Mouse (Mus musculus) fat pad, adult 2 months (tissue): ENCODE results near the gene Mgat1.
"Not testable (repeated sequence)": the region's sequence is repeated elsewhere in the genome, so short reads cannot be mapped to it uniquely, and the experiment has no call there.

Source experiments
- DNase-seq: peaks from one replicate; pipeline ENCODE4 v3.0.0-alpha.2; 2011; ENCODE audit warnings: low read depth, low spot score; ENCODE audit errors: extremely low read depth

Mgat1 gene

DNA sequence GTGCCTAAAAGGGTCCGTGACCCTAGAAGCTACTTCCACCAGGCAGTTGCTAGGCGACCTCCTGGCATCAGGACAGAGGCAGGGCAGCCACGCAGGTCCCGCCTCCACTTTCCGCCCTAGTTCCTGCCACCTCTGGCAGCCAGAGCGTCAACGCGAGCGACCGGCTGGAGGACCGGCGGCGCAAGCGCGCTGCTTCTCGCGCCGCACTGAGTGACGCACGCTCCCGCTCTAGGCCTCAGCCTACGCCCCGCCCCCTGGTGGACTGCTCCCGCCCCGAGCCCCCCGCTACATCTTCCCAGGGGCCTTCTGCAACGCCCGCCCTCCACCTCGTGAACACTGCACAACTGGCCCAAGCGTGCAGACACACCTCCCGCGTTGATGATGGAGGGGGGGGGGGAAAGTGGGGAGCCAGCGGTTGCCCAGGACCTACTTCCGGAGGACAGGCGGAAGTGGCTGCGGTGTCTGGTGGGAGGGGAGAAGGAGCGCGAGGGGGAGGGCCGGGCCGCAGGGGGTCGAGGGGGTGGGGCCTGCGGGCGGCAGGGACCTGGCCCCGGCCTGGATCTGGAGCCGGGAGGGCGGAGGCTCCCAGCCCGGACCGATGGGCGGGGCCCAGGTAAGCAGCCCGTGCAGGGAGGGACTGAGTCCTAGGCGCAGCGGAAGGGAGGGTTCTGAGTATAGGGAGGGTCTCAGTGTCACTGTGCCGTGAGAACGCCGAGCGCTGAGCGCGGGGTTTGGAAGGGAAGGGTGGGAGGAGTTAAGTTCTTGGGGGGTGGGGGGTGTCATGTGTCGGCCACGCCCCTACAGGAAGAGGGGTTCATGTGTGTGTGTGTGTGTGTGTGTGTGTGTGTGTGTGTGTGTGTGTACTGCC, at the start of gene Mgat1:
Gene Mgat1, plus strand, starts transcription at position 465 of the 868 bp plus-strand sequence.
- no peak for DNase-seq

DNA sequence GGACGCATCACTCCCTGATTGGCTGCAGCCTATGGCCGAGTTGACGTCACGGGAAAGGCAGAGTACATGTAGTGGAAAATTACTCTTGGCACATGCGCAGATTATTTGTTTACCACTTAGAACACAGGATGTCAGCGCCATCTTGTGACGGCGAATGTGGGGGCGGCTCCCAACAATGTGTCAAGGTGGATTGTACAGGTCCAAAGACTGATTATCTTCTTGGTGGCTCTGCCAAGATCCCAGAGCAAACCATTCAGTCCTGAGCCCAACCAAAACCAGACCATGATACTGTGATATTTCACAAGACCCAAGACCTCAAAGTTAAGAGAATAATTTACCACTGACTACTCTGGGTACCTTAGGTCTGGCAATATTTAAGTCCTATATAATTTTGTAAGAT, 49.2 kb upstream of the Mgat1 start:
- DNase-seq, result not testable (repeated sequence)

DNA sequence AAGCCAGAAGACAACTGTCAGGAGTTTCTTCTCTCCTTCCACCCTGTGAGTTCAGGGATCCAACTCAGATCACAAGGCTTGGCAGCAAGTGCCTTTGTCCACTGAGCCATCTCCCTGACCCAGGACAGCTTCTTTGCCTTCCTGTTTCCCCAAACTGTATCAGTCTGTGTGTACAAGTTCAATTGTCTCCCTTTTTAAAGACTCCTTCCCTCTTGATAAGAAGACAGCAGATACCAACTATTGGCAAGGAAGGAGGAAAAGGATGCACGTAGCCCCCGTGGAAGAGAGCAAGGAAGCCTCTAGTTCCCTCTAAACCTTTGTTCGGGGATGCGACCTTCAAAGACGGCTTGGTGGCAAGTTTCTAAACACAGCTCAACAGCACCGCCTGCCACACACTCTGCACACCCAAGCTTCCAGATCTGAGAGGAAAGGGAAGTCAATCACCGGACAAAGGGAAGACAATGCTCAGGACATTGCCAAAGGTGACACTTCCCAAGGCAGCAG, 48.1 kb upstream of the Mgat1 start:
- no peak for DNase-seq

DNA sequence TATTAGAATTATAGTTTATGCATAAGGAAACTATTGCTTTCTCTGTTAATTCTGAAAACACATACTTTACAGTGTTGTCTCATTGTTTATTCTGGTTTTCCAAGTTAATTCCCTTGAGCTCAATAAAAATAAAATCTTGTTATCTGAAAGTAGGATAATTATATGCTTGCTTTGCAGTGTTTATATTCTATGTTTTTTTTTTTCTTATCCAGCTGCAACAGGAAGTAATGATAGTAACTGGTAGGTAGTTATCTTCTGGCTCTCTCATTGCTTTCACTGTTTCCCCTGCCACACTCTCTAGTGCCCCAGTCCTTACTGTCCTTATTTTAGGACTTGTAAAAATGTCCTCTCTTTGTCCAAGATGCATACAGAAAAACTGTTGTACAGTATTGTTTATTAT, 43.3 kb upstream of the Mgat1 start:
- DNase-seq, result no peak

DNA sequence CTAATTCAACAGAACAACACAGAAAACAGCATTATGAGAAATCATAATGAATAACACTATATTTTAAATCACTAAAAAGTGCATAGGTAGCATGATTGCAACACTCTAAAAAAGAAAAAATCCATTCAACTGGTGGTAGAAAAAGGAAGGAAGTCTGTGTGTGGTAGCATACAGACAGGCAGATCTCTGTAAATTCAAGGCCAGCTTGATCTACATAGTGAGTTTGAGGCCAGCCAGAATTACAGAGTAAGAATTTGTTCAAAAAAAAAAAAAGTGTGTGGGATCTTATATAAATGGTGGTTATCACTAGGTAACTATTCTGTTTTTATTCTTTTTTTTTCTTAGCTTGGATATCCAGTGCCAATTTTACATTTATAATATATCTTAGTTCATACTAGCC, 42.8 kb upstream of the Mgat1 start:
- no peak for DNase-seq

- no peak for DNase-seq
Measured at GRCm38 (mm10) chr11:49202071-49202470, 41.9 kb upstream of the Mgat1 start.

DNA sequence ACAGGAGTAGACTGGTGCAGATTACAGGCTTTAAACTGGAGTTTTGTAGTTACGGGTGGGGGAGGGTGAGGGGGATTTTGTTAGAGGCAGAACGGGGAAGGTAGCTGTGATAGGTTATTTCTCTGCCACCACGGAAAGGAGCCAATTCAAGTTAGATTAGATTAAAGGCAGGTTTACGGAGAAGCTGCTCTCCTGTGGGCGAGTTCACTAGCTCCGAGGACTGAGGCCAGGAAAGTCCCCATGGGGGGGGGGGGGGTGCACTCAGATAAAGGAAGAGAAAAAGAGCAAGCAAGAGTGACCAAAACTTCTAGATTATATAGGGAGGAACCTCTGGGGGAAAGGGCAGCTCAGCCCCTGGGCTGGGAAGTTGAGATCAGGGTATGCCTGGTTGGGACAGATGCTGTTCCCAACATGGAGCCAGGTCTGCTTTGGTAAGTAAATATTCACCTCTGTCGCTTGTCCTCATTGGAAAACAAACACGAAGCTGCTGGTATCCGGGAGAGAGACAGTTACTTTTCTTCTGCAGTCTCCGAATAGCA, 41.4 kb upstream of the Mgat1 start:
- no peak for DNase-seq

DNA sequence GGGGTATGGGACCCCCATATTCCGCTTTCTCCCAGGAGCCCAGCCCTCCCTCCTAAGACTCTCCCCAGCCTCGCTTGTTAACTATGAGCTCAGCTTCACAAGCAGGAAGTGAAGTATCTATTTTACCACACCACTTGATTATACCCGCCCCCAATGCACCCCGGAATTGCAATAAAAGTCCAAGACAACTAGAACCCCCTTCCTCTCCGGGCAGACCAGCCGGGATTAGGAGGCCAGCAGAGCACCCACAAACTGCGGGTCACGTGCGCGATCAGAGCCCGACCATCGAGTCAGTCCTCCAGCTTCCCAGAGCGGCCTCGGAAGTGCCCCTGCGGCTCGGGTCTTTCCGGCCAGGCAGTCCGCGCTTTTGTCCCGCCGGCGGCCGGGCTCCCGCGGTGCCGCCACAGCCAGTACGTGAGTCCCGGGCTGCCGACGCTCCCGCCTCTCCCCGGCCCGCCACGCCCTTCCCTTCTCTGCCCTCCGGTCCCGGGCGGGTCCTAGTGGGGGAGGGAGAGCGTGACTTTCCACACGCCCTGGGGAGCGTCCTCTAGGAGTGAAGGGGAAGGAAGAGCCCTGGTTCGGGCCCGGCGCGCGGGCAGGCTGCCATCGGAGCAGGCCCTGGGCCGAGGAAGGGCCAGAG, 40.7 kb upstream of the Mgat1 start, which contains the start of gene Zfp62:
Gene Zfp62, plus strand, starts transcription at position 164 of the 640 bp plus-strand sequence.
- DNase-seq, result no peak

GRCm38 (mm10) chr11:49203771-49204497, 40.1 kb upstream of the Mgat1 start:
- no peak for DNase-seq

DNA sequence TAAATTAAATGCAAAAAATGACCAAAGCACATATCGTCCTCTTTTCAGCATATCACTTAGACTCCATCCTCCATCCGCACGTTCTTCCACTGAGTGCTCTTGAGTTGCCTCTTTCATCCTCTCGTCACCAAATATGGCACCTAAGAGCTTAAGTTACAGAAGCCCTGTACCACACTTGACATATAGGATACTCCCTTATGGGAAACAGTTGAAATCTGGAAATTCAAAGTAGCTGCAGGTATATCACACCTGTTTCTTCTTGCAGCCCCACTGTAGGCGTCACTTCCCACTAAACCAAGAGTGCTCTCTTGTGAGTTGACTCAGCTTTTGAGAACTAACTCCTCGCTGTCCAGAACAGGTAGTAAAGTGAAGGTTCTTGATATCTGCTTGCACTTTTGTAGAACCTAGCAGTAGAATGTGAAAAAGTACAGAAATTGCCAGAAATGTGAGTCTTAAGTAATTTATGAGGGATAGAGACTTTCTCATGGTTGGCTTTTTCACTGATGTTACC, 38.9 kb upstream of the Mgat1 start:
- no peak for DNase-seq

DNA sequence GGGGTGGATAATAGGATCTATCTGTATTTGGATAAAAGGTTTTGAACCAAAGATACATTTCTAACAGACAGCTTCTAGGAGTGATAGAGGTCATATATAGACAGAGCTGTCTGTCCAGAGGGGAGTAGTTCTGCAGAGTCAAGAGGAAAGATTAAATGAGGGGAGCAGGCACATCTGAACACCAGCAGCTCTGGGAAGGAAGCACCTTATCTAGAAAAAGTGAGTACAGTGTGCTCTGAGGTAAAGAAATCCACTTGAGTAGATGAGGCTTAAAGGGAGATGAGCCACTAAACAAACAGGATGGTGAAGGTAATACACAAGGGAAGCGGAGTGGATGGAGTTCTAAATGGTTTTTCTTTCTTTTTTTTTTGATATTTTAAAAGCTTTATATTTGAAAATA, 36.5 kb upstream of the Mgat1 start:
- DNase-seq, result no peak

GRCm38 (mm10) chr11:49212577-49212976, 31.4 kb upstream of the Mgat1 start:
- DNase-seq, result no peak

GRCm38 (mm10) chr11:49213505-49213904, 30.5 kb upstream of the Mgat1 start:
- no peak for DNase-seq

GRCm38 (mm10) chr11:49219271-49219670, 24.7 kb upstream of the Mgat1 start:
- DNase-seq, result no peak

DNA sequence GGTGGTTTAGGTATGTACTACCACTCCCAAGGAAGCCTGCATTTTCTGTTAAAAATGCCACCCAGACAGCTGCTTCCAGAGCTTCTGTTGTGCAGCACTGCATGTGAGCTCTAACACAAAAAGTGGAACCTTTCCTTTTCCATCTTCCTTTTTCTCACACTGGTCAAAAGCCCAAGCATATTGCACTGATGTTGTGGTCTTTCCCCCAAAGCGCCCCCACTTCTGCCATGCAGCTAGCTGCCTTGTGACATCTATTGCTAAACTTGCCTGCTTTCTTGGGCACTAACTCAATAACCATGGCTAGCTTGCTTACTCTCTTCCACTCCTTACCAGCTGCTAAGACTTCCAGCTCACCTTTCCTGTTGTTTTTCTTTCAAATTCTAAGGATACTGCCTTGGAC, 19.5 kb upstream of the Mgat1 start:
- DNase-seq, result no peak

- DNase-seq, result no peak
Measured at GRCm38 (mm10) chr11:49232781-49233180, 11.2 kb upstream of the Mgat1 start.

- peak; percentile 56 for DNase-seq
Measured at GRCm38 (mm10) chr11:49235459-49236207, 8.4 kb upstream of the Mgat1 start.

DNA sequence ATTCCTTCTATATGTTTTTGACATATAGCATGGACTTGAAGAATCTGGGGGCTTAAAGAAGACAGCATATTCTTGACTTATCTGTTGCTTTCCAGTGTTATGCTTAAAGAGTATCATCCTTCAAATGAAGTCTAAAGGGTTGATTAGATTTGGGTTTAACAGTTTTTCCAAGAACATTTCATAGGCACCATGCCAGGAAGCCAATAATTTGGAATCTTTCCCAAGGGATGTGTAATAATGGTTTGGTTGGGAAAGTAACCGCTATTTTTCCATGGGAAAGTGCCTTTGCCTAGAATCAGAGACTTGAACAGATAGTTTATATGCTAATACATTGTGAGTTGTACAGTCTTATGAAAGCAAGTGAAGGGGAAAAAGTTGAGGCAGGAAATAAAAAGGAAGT, 7.1 kb upstream of the Mgat1 start:
- DNase-seq, result no peak

GRCm38 (mm10) chr11:49237532-49237931, 6.5 kb upstream of the Mgat1 start:
- no peak for DNase-seq

- DNase-seq, result no peak
Measured at GRCm38 (mm10) chr11:49240310-49240709, 3.7 kb upstream of the Mgat1 start.
